Mouse (Mus musculus) bone marrow macrophage, adult 2 months (primary cell): ENCODE measurements around the gene Arhgef3. TPM values are rescaled to one million over a fixed set of nuclear protein-coding genes. Genes with fewer than 3 reads are reported as not detected.

ENCODE experiments used
- H3K27ac ChIP-seq: 2 replicates; pipeline ENCODE4 v1.5.1; 2012; ENCODE audit warnings: low read depth, low read length; ENCODE audit not compliant: insufficient read depth
- H3K4me1 ChIP-seq: 2 replicates; pipeline ENCODE4 v1.6.1; 2012; ENCODE audit warnings: low read length; ENCODE audit not compliant: control insufficient read depth, insufficient read depth
- H3K4me3 ChIP-seq: 2 replicates; pipeline ENCODE4 v1.5.1; 2012; ENCODE audit warnings: mild to moderate bottlenecking, low read length, moderate library complexity; ENCODE audit not compliant: insufficient read depth
- CTCF ChIP-seq: IDR thresholded peaks from 2 replicates; pipeline ENCODE4 v1.5.1; 2012; ENCODE audit warnings: low read depth, mild to moderate bottlenecking, low read length, moderate library complexity
- POLR2A ChIP-seq: IDR thresholded peaks from 2 replicates; pipeline ENCODE4 v1.6.1; 2012; ENCODE audit warnings: mild to moderate bottlenecking, low read depth, low read length, borderline replicate concordance
- polyA plus RNA-seq: library from polyadenylated mRNA; stranded (reverse); fragments of >200 nt; gene quantifications from 2 replicates; pipeline ENCODE4 v1.2.4, GENCODE M21; 2012; ENCODE audit not compliant: missing spikeins, insufficient read depth, insufficient read length

Gene Arhgef3
- polyA plus RNA-seq, 1 experiment = 10.2 TPM

DNA sequence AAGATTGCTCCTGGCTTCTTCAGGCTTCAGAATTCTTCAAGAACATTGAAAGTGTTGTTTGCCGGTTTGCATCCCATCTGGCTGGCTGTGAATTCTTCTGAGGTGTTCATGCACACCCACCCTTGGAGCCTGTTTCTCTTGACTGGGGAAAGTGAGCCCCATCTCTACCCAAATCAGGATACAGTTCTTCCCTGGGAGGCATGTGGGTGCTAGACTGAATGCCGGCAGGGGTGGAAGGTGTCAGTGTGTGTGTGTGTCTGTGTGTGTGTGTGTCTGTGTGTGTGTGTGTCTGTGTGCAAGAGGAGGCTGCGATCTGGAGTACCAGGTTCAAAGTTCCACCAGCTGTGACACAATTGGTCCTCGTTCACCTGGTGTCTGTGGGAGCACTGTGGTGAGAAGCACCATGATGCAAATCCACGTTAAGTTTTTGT lies 114.3 kb downstream of the Arhgef3 start:
- TF ChIP-seq CTCF = no peak
- no peak for TF ChIP-seq POLR2A
- no peak overlapping the region for H3K27ac ChIP-seq
- no peak overlapping the region for H3K4me3 ChIP-seq
- no peaks in the 10 kb centered on the region for H3K4me1 ChIP-seq

- H3K27ac ChIP-seq = no peak overlapping the region
- TF ChIP-seq POLR2A = no peak
- no peak for TF ChIP-seq CTCF
- no peak overlapping the region for H3K4me3 ChIP-seq
Measured at GRCm38 (mm10) chr14:27229441-27230147, 114.9 kb downstream of the Arhgef3 start.

GRCm38 (mm10) chr14:27230262-27231022 lies 115.7 kb downstream of the Arhgef3 start:
- no peak for TF ChIP-seq POLR2A
- no peak for TF ChIP-seq CTCF
- H3K4me1 ChIP-seq = peaks cover 2% of the 10 kb centered on the region; the same call in 1 of the 2 replicates
- H3K4me3 ChIP-seq = no peak overlapping the region
- H3K27ac ChIP-seq = no peak overlapping the region

More at GRCm38 (mm10) chr14:27229441-27230147, 114.9 kb downstream of the Arhgef3 start:
- peaks cover 2% of the 10 kb centered on the region; the same call in 1 of the 2 replicates for H3K4me1 ChIP-seq

GRCm38 (mm10) chr14:27231506-27231905 lies 116.8 kb downstream of the Arhgef3 start:
- Histone ChIP-seq H3K4me1 (peaks cover 2% of the 10 kb centered on the region; the same call in 1 of the 2 replicates), H3K4me3 (no peak overlapping the region), H3K27ac (no peak overlapping the region)
- TF ChIP-seq CTCF (no peak), POLR2A (no peak)

GRCm38 (mm10) chr14:27231974-27232780 lies 117.5 kb downstream of the Arhgef3 start:
- Histone ChIP-seq H3K4me1 (peaks cover 2% of the 10 kb centered on the region; the same call in 1 of the 2 replicates), H3K4me3 (no peak overlapping the region), H3K27ac (no peak overlapping the region)
- TF ChIP-seq CTCF (no peak), POLR2A (no peak)

GRCm38 (mm10) chr14:27233056-27233455 lies 118.4 kb downstream of the Arhgef3 start:
- peaks cover 8% of the 10 kb centered on the region for H3K4me1 ChIP-seq
- no peak overlapping the region for H3K4me3 ChIP-seq
- no peak for TF ChIP-seq POLR2A
- TF ChIP-seq CTCF = no peak
- no peak overlapping the region for H3K27ac ChIP-seq

DNA sequence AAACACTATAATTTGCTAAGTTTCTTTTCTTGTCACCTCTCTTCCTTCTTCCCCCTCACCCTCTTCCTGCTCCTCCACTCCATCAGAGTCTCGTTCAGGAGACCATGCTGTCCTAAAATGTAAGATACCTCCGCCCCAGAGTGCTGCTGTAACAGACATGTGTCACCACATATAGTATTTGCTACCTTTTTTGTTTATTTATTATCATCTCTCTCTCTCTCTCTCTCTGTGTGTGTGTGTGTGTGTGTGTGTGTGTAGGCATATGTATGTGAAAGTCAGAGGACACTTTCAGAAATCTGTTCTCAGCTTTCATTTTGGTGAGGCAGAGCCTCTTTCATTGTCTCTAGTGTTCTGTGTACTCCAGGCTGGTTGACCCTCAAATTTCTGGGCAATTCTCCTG lies 119.0 kb downstream of the Arhgef3 start:
- Histone ChIP-seq H3K4me1 (peaks cover 10% of the 10 kb centered on the region), H3K4me3 (no peak overlapping the region), H3K27ac (no peak overlapping the region)
- no peak for TF ChIP-seq CTCF
- TF ChIP-seq POLR2A = no peak

- no peak overlapping the region for H3K27ac ChIP-seq
- no peak overlapping the region for H3K4me3 ChIP-seq
- TF ChIP-seq POLR2A (no peak), CTCF (no peak)
- peaks cover 10% of the 10 kb centered on the region for H3K4me1 ChIP-seq
Measured at GRCm38 (mm10) chr14:27234270-27234840, 119.7 kb downstream of the Arhgef3 start.

DNA sequence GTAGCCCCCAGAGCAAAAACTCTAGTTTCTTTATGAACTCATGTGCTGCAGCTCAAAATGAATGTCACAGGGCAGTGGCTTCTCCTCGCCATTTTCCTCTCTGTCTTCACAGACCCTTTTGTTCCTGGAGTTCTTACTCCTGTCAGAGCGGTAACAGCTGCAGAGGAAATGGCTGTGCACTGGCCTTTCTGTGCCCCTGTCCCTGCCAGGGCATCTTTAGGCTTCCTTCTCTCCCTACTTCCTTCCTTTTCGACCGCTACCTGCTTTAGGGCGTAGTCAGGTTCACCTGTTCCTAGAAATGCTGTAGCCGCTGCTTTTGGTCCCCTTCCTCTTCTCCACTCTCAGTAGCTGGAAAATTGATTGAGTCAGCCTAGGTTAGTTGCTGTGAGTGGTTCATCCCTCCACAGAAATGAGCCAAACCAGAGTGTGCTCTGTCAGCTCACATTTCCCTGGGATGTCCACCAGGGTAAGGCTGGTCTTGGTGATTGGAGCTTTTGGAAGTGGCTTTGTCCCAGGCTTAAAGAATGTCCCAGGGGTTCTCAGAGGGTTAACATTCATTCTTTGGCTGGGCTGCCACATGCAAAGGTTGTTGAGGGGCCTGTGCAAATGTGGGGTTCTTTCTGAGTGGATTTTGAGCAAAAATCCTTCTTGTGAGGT lies 121.3 kb downstream of the Arhgef3 start:
- TF ChIP-seq POLR2A = no peak
- TF ChIP-seq CTCF = no peak
- Histone ChIP-seq H3K27ac (no peak overlapping the region), H3K4me3 (no peak overlapping the region), H3K4me1 (peaks cover 10% of the 10 kb centered on the region)
